In genomic region chr9:31279306-31279705, GRCm38 (mm10) we compare ENCODE assay signal across 8 mouse cellular contexts. TPM values are rescaled to one million over a fixed set of nuclear protein-coding genes. Genes with fewer than 3 reads are reported as not detected.
DNase-seq lines count a peak whose midpoint lies in the region; ATAC-seq and TF ChIP-seq lines count a peak whose summit lies in the region.

No protein-coding gene starts in this region.

- no peaks in the 10 kb centered on the region for H3K27me3 ChIP-seq in heart, embryonic 10.5 days (ENCODE audit: insufficient read depth, poor library complexity, severe bottlenecking)
- no peaks in the 10 kb centered on the region for H3K27me3 ChIP-seq in E14TG2a.4 (ENCODE audit: insufficient read depth, low read length)
- no peaks in the 10 kb centered on the region for H3K27me3 ChIP-seq in forebrain, embryonic 11.5 days (ENCODE audit: control insufficient read depth, insufficient read depth, low read length)
- no peaks in the 10 kb centered on the region for H3K27me3 ChIP-seq in liver, embryonic 12.5 days (replicated peaks)

- no peak for ATAC-seq in forebrain, embryonic 11.5 days (replicated peaks; ENCODE audit: low FRiP score)
- ATAC-seq in liver, embryonic 12.5 days = no peak

- no peaks in the 10 kb centered on the region for H3K9me3 ChIP-seq in heart, embryonic 10.5 days
- H3K9me3 ChIP-seq in E14TG2a.4 (ENCODE audit: low read length) = no peaks in the 10 kb centered on the region
- no peaks in the 10 kb centered on the region for H3K9me3 ChIP-seq in forebrain, embryonic 11.5 days (ENCODE audit: control insufficient read depth, low read length)
- H3K9me3 ChIP-seq in liver, embryonic 12.5 days (replicated peaks) = no peaks in the 10 kb centered on the region

- H3K9ac ChIP-seq in forebrain, embryonic 11.5 days (ENCODE audit: low read length) = peak overlapping the region; percentile 69
- H3K9ac ChIP-seq in liver, embryonic 12.5 days = peak overlapping the region; percentile 98

- peaks cover 17% of the 10 kb centered on the region for H3K4me1 ChIP-seq in heart, embryonic 10.5 days
- peaks cover 70% of the 10 kb centered on the region for H3K4me1 ChIP-seq in E14TG2a.4 (replicated peaks; ENCODE audit: low read depth, low read length)
- peaks cover 10% of the 10 kb centered on the region; the same call in 1 of the 2 replicates for H3K4me1 ChIP-seq in forebrain, embryonic 11.5 days (replicated peaks; ENCODE audit: control insufficient read depth, insufficient read depth, low read length)
- peaks cover 61% of the 10 kb centered on the region for H3K4me1 ChIP-seq in liver, embryonic 12.5 days

- peak overlapping the region; percentile 82 for H3K4me2 ChIP-seq in forebrain, embryonic 11.5 days (ENCODE audit: low read depth, low read length, severe bottlenecking)
- H3K4me2 ChIP-seq in liver, embryonic 12.5 days = peak overlapping the region; percentile 82

- TF ChIP-seq CTCF in E14TG2a.4 (conservative IDR thresholded peaks at IDR 0.05; ENCODE audit: low read length) = no peak

- peak overlapping the region; percentile 99 for H3K27ac ChIP-seq in heart, embryonic 10.5 days
- peak overlapping the region; percentile 99 for H3K27ac ChIP-seq in forebrain, embryonic 11.5 days (ENCODE audit: low read depth, low read length)
- H3K27ac ChIP-seq in liver, embryonic 12.5 days = peak overlapping the region; percentile 98

- intact Hi-C loops in gastrocnemius, postnatal 14 days (cut with DNase I; ENCODE audit: low total_unique reads) = no loop called here

- DNase-seq in heart, embryonic 10.5 days (ENCODE audit: low spot score) = no peak
- DNase-seq in heart, adult 11 months = no peak
- DNase-seq in forebrain, embryonic 11.5 days (ENCODE audit: low spot score) = no peak
- no peak for DNase-seq in gastrocnemius, postnatal 14 days
- no peak for DNase-seq in urinary bladder, postnatal 4 days (ENCODE audit: low spot score in 2 of 2)
- no peak for DNase-seq in testis, postnatal 14 days (ENCODE audit: low spot score)

- WGBS in heart, embryonic 10.5 days = 68% methylated on average over 2 of the region's 2 CpGs
- 57% methylated on average over 2 of the region's 2 CpGs for WGBS in forebrain, embryonic 11.5 days
- 64% methylated on average over 2 of the region's 2 CpGs for WGBS in liver, embryonic 12.5 days (ENCODE audit: insufficient replicate concordance)

- H3K4me3 ChIP-seq in heart, embryonic 10.5 days = peak overlapping the region; percentile 94
- H3K4me3 ChIP-seq in E14TG2a.4 (replicated peaks; ENCODE audit: low read length) = peak overlapping the region; percentile 90
- H3K4me3 ChIP-seq in forebrain, embryonic 11.5 days (ENCODE audit: low read depth, low read length) = peak overlapping the region; percentile 70
- H3K4me3 ChIP-seq in liver, embryonic 12.5 days = peak overlapping the region; percentile 83

- no peaks in the 10 kb centered on the region for H3K36me3 ChIP-seq in heart, embryonic 10.5 days
- H3K36me3 ChIP-seq in E14TG2a.4 (ENCODE audit: insufficient read depth, low read length) = peaks cover 4% of the 10 kb centered on the region; the same call in 1 of the 2 replicates
- H3K36me3 ChIP-seq in forebrain, embryonic 11.5 days (ENCODE audit: control insufficient read depth, insufficient read depth, low read length) = no peaks in the 10 kb centered on the region
- H3K36me3 ChIP-seq in liver, embryonic 12.5 days = 0 out of 2 replicates have a peak, but pooled peaks cover 4% of the 10 kb centered on the region

RNA-seq across cellular contexts. Expression of gene Prdm10, which starts 1.0 kb away (rescaled TPM):
- 5.3 and 5.6 TPM in 2 replicates for polyA plus RNA-seq in heart, embryonic 10.5 days (2016; fragmentation: Nextera tagmentation; extraction: Ambion mirVana)
- 10.1 and 10.4 TPM in 2 replicates for polyA plus RNA-seq in forebrain, embryonic 11.5 days (2014; fragmentation: Nextera tagmentation; extraction: Ambion mirVana)
- polyA plus RNA-seq in liver, embryonic 12.5 days (2016; fragmentation: Nextera tagmentation; extraction: Ambion mirVana) = 4.1 and 4.7 TPM in 2 replicates
- 1 to 10 TPM; 2.6 to 2.9 TPM for total RNA-seq in gastrocnemius, postnatal 14 days (2021)
